Mouse (Mus musculus): ENCODE data around the gene Parvg.

Parvg gene

GRCm38 (mm10) chr15:84351915-84352844 lies 28.4 kb downstream of the Parvg start:
- DNase-seq (ENCODE audit: low spot score in 2 of 2), result peak; percentile 71 to 76

GRCm38 (mm10) chr15:84355081-84355480 lies 31.3 kb downstream of the Parvg start:
- no peak for DNase-seq (ENCODE audit: low spot score in 2 of 2)

- no peak for DNase-seq (ENCODE audit: low spot score in 2 of 2)
Measured at GRCm38 (mm10) chr15:84364746-84365145, 40.9 kb downstream of the Parvg start.

- no peak for DNase-seq (ENCODE audit: low spot score in 2 of 2)
Measured at GRCm38 (mm10) chr15:84365675-84366381, 42.0 kb downstream of the Parvg start.

GRCm38 (mm10) chr15:84366574-84366989 lies 42.8 kb downstream of the Parvg start:
- DNase-seq (ENCODE audit: low spot score in 2 of 2), result peak in 1 of 2 experiments; percentile 45

GRCm38 (mm10) chr15:84367402-84367801 lies 43.6 kb downstream of the Parvg start:
- no peak for DNase-seq (ENCODE audit: low spot score in 2 of 2)

- no peak for DNase-seq (ENCODE audit: low spot score in 2 of 2)
Measured at GRCm38 (mm10) chr15:84372801-84373200, 49.0 kb downstream of the Parvg start.

- DNase-seq (ENCODE audit: low spot score in 2 of 2), result no peak
Measured at GRCm38 (mm10) chr15:84378734-84379133, 54.9 kb downstream of the Parvg start.

- DNase-seq (ENCODE audit: low spot score in 2 of 2), result no peak
Measured at GRCm38 (mm10) chr15:84380181-84380580, 56.4 kb downstream of the Parvg start.

GRCm38 (mm10) chr15:84384066-84384465 lies 60.2 kb downstream of the Parvg start:
- no peak for DNase-seq (ENCODE audit: low spot score in 2 of 2)

- DNase-seq (ENCODE audit: low spot score in 2 of 2), result no peak
Measured at GRCm38 (mm10) chr15:84385995-84386565, 62.3 kb downstream of the Parvg start.

- DNase-seq (ENCODE audit: low spot score in 2 of 2), result no peak
Measured at GRCm38 (mm10) chr15:84388698-84389131, 64.9 kb downstream of the Parvg start.

GRCm38 (mm10) chr15:84392131-84392530 lies 68.3 kb downstream of the Parvg start:
- DNase-seq (ENCODE audit: low spot score in 2 of 2), result no peak

Measured in frontal cortex, postnatal 10 days (tissue).